Comparison of ENCODE assay signal across 8 mouse cellular contexts in genomic region chr12:16591453-16592200, GRCm38 (mm10). TPM values are rescaled to one million over a fixed set of nuclear protein-coding genes. Genes with fewer than 3 reads are reported as not detected.
DNase-seq lines count a peak whose midpoint lies in the region; ATAC-seq and TF ChIP-seq lines count a peak whose summit lies in the region.

No protein-coding gene starts in this region.

- TF ChIP-seq EP300 in ES-Bruce4 (IDR thresholded peaks at IDR 0.05; ENCODE audit: insufficient read depth, low read depth, low read length), result peak; percentile 70; the same call in 1 of the 2 replicates

- intact Hi-C loops in heart, postnatal 25 days (cut with DNase I), result no loop called here

- WGBS in forebrain, embryonic 15.5 days, result 3% methylated on average over 15 of the region's 15 CpGs
- WGBS in lung, adult 2 months, result 11% methylated on average over 15 of the region's 15 CpGs
- WGBS in neural tube, embryonic 15.5 days, result 6% methylated on average over 15 of the region's 15 CpGs

- peak overlapping the region; percentile 24; the same call in 1 of the 2 replicates for H3K9ac ChIP-seq in ES-Bruce4 (ENCODE audit: low read depth, poor library complexity, severe bottlenecking)
- H3K9ac ChIP-seq in forebrain, embryonic 15.5 days (replicated peaks), result peak overlapping the region; percentile 52; the same call in 1 of the 2 replicates
- H3K9ac ChIP-seq in neural tube, embryonic 15.5 days (replicated peaks), result peak overlapping the region; percentile 47

- peak; percentile 71 for DNase-seq in c-Kit-positive CD71-positive TER-119-negative erythroid progenitor cells, embryonic 14.5 days (ENCODE audit: low read depth)
- peak; percentile 51 for DNase-seq in heart, postnatal 25 days (ENCODE audit: low spot score)
- peak; percentile 66 to 85 for DNase-seq in layer of hippocampus, adult 18-20 months (ENCODE audit: low spot score in 2 of 2)
- peak; percentile 80 for DNase-seq in lung, adult 2 months
- DNase-seq in testis, postnatal 10 days (ENCODE audit: low spot score), result peak; percentile 77

- H3K27me3 ChIP-seq in ES-Bruce4 (ENCODE audit: control insufficient read depth, insufficient read depth, low read length, poor library complexity, severe bottlenecking), result no peaks in the 10 kb centered on the region
- H3K27me3 ChIP-seq in forebrain, embryonic 15.5 days, result no peaks in the 10 kb centered on the region
- no peaks in the 10 kb centered on the region for H3K27me3 ChIP-seq in neural tube, embryonic 15.5 days (replicated peaks)

- peaks cover 7% of the 10 kb centered on the region for H3K4me1 ChIP-seq in ES-Bruce4 (ENCODE audit: control insufficient read depth, insufficient read depth, low read length)
- peaks cover 47% of the 10 kb centered on the region for H3K4me1 ChIP-seq in forebrain, embryonic 15.5 days
- peaks cover 9% of the 10 kb centered on the region; the same call in 1 of the 2 replicates for H3K4me1 ChIP-seq in lung, adult 2 months (ENCODE audit: control insufficient read depth, insufficient read depth, low read length)
- peaks cover 49% of the 10 kb centered on the region for H3K4me1 ChIP-seq in neural tube, embryonic 15.5 days

- no peak for TF ChIP-seq CTCF in ES-Bruce4 (IDR thresholded peaks at IDR 0.05; ENCODE audit: low read depth, low read length)
- no peak for TF ChIP-seq CTCF in lung, adult 2 months (IDR thresholded peaks at IDR 0.05; ENCODE audit: insufficient read depth, low read length)

- H3K27ac ChIP-seq in ES-Bruce4 (ENCODE audit: insufficient read depth, low read length), result peak overlapping the region; percentile 72
- H3K27ac ChIP-seq in forebrain, embryonic 15.5 days (replicated peaks), result peak overlapping the region; percentile 72
- H3K27ac ChIP-seq in neural tube, embryonic 15.5 days (replicated peaks), result peak overlapping the region; percentile 77

- TF ChIP-seq POLR2A in ES-Bruce4 (IDR thresholded peaks at IDR 0.05; ENCODE audit: insufficient read depth, low read length), result no peak
- peak; percentile 39; the same call in 1 of the 2 replicates for TF ChIP-seq POLR2A in lung, adult 2 months (IDR thresholded peaks at IDR 0.05; ENCODE audit: borderline replicate concordance, extremely low read depth, low read depth, low read length)

- peak; percentile 76 for ATAC-seq in forebrain, embryonic 15.5 days (replicated peaks)
- ATAC-seq in neural tube, embryonic 15.5 days (ENCODE audit: low FRiP score), result peak; percentile 65

- peak overlapping the region; percentile 22; the same call in 1 of the 2 replicates for H3K4me3 ChIP-seq in ES-Bruce4 (ENCODE audit: low read depth, low read length)
- peak overlapping the region; percentile 47 for H3K4me3 ChIP-seq in forebrain, embryonic 15.5 days
- H3K4me3 ChIP-seq in lung, adult 2 months (replicated peaks; ENCODE audit: extremely low read depth, low read depth, low read length), result peak overlapping the region; percentile 60
- H3K4me3 ChIP-seq in neural tube, embryonic 15.5 days (replicated peaks), result peak overlapping the region; percentile 46

- no peaks in the 10 kb centered on the region for H3K36me3 ChIP-seq in ES-Bruce4 (ENCODE audit: control insufficient read depth, insufficient read depth, low read length, poor library complexity, severe bottlenecking)
- H3K36me3 ChIP-seq in forebrain, embryonic 15.5 days, result no peaks in the 10 kb centered on the region
- H3K36me3 ChIP-seq in neural tube, embryonic 15.5 days, result no peaks in the 10 kb centered on the region

- no peaks in the 10 kb centered on the region for H3K9me3 ChIP-seq in ES-Bruce4 (replicated peaks; ENCODE audit: control insufficient read depth, insufficient read depth, low read length, poor library complexity, severe bottlenecking)
- H3K9me3 ChIP-seq in forebrain, embryonic 15.5 days, result no peaks in the 10 kb centered on the region
- H3K9me3 ChIP-seq in neural tube, embryonic 15.5 days (replicated peaks), result no peaks in the 10 kb centered on the region

- peak overlapping the region; percentile 63 for H3K4me2 ChIP-seq in forebrain, embryonic 15.5 days (replicated peaks)
- H3K4me2 ChIP-seq in neural tube, embryonic 15.5 days, result peak overlapping the region; percentile 70

RNA-seq across cellular contexts. Expression of gene Lpin1, which starts 19.1 kb away (rescaled TPM):
- polyA plus RNA-seq in ES-Bruce4 (2011; ENCODE audit: insufficient read depth, insufficient read length, low read depth, missing spikeins), result 28.6 and 33.3 TPM in 2 replicates
- 16.2 and 17.5 TPM in 2 replicates for polyA plus RNA-seq in forebrain, embryonic 15.5 days (2015; fragmentation: Nextera tagmentation; extraction: Ambion mirVana)
- total RNA-seq in heart, postnatal 25 days (2021), result 100 to 1,000 TPM; 161 to 169 TPM
- total RNA-seq in layer of hippocampus, adult 18-20 months (2021), result 10 to 100 TPM; 27.3 TPM
- polyA plus RNA-seq in lung, adult 2 months (2012; rRNA removed), result 23.7 and 29.1 TPM in 2 replicates
- 13.2 and 15.5 TPM in 2 replicates for polyA plus RNA-seq in neural tube, embryonic 15.5 days (2015; fragmentation: Nextera tagmentation; extraction: Ambion mirVana)

Comparison
In these comparisons a context has a peak if more than half of its experiments do, and no peak if none do; other contexts are left out.
1. Peak in every context shown above with its lines: DNase-seq, ATAC-seq, H3K4me3 ChIP-seq and H3K27ac ChIP-seq.